Mouse (Mus musculus): ENCODE data around the gene Vwa2. TPM values are rescaled to one million over a fixed set of nuclear protein-coding genes. Genes with fewer than 3 reads are reported as not detected.

Gene Vwa2
- total and polyA plus RNA-seq, 3 experiments = not detected

GRCm38 (mm10) chr19:56910561-56910960, 36.5 kb downstream of the Vwa2 start:
- in situ Hi-C loops (cut with MboI; ENCODE audit: low pct_ligation_motif_present, low pct_unique_long_range_greater_than_20kb, low sequenced_read_pairs) = loop anchor here (25.0 kb wide), 1 partner anchor 402 kb away; the partner anchor contains the start of gene Ablim1
- no peaks in the 10 kb centered on the region for H3K79me2 ChIP-seq (replicated peaks; ENCODE audit: control insufficient read depth, extremely low read depth, insufficient read depth, poor library complexity, severe bottlenecking)
- peaks cover 0 to 18% of the 10 kb centered on the region in 2 experiments for H3K36me3 ChIP-seq (replicated peaks in 1 of 2; ENCODE audit: control insufficient read depth in 1 of 2, insufficient read depth in 1 of 2, low read length in 1 of 2)
- no peak overlapping the region for H3K4me2 ChIP-seq (ENCODE audit: insufficient read depth, low read depth, poor library complexity, severe bottlenecking)
- no peak overlapping the region for H3K27ac ChIP-seq (ENCODE audit: insufficient read depth, low read depth)
- H3K27me3 ChIP-seq (replicated peaks) = no peaks in the 10 kb centered on the region
- peaks cover 7% of the 10 kb centered on the region for H3K9me3 ChIP-seq (replicated peaks; ENCODE audit: low read length)
- dilution Hi-C loops (cut with MboI; ENCODE audit: extremely low pct_ligation_motif_present, extremely low pct_unique_long_range_greater_than_20kb, low sequenced_read_pairs) = no loop called here
- no peak for TF ChIP-seq GABPA (IDR thresholded peaks at IDR 0.05; ENCODE audit: insufficient replicate concordance, low read depth, low read length)
- TF ChIP-seq MAFK (IDR thresholded peaks at IDR 0.05; ENCODE audit: insufficient replicate concordance, low read length) = no peak
- no peak for TF ChIP-seq JUND (conservative IDR thresholded peaks at IDR 0.05; ENCODE audit: low read depth, low read length)
- TF ChIP-seq SMC3 (IDR thresholded peaks at IDR 0.05; ENCODE audit: low read depth, low read length) = no peak
- no peak for TF ChIP-seq RCOR1 (conservative IDR thresholded peaks at IDR 0.05; ENCODE audit: low read depth, low read length)
- TF ChIP-seq BHLHE40 (IDR thresholded peaks at IDR 0.05; ENCODE audit: low read depth, low read length) = no peak
- DNase-seq (ENCODE audit: extremely low read depth) = no peak
- no peak overlapping the region for H3K9ac ChIP-seq (ENCODE audit: insufficient read depth, low read depth)
- no peak overlapping the region for H3K4me3 ChIP-seq (replicated peaks in 1 of 3; ENCODE audit: low read depth in 2 of 3, low read length in 2 of 3, poor library complexity in 1 of 3)
- H3K4me1 ChIP-seq (ENCODE audit: control insufficient read depth in 1 of 2, insufficient read depth in 2 of 2) = peaks cover 0 to 3% of the 10 kb centered on the region in 2 experiments; a peak in 1 of 4 replicates

- no peak overlapping the region for H3K4me2 ChIP-seq (ENCODE audit: insufficient read depth, low read depth, poor library complexity, severe bottlenecking)
- TF ChIP-seq CHD1 (IDR thresholded peaks at IDR 0.05; ENCODE audit: low read depth, low read length) (no peak), MAFK (IDR thresholded peaks at IDR 0.05; ENCODE audit: insufficient replicate concordance, low read length) (no peak), NRF1 (IDR thresholded peaks at IDR 0.05; ENCODE audit: low read depth, low read length) (no peak), ZMIZ1 (IDR thresholded peaks at IDR 0.05; ENCODE audit: low read depth, low read length) (no peak), MXI1 (IDR thresholded peaks at IDR 0.05; ENCODE audit: low read depth, low read length) (no peak), RAD21 (IDR thresholded peaks at IDR 0.05; ENCODE audit: low read depth, low read length) (no peak), TBP (conservative IDR thresholded peaks at IDR 0.05; ENCODE audit: low read depth, low read length) (no peak), BHLHE40 (IDR thresholded peaks at IDR 0.05; ENCODE audit: low read depth, low read length) (no peak), MEF2A (IDR thresholded peaks at IDR 0.05; ENCODE audit: borderline replicate concordance, low read depth, low read length) (no peak), MAZ (IDR thresholded peaks at IDR 0.05; ENCODE audit: low read depth, low read length) (no peak), ZKSCAN1 (IDR thresholded peaks at IDR 0.05; ENCODE audit: borderline replicate concordance, low read depth, low read length) (no peak), E2F4 (IDR thresholded peaks at IDR 0.05; ENCODE audit: insufficient replicate concordance, low read depth, low read length) (no peak), IRF4 (IDR thresholded peaks at IDR 0.05; ENCODE audit: low read depth, low read length) (no peak), UBTF (IDR thresholded peaks at IDR 0.05; ENCODE audit: low read depth, low read length) (no peak), ZNF384 (IDR thresholded peaks at IDR 0.05; ENCODE audit: low read depth, low read length) (no peak), SIN3A (IDR thresholded peaks at IDR 0.05; ENCODE audit: low read length) (no peak)
- H3K9ac ChIP-seq (ENCODE audit: insufficient read depth, low read depth) = no peak overlapping the region
- no peaks in the 10 kb centered on the region for H3K4me1 ChIP-seq (ENCODE audit: control insufficient read depth in 1 of 2, insufficient read depth in 2 of 2)
- in situ Hi-C loops (cut with MboI; ENCODE audit: low pct_ligation_motif_present, low pct_unique_long_range_greater_than_20kb, low sequenced_read_pairs) (loop anchor here (25.0 kb wide), 1 partner anchor 399 kb away; the partner anchor contains the start of gene Ablim1), dilution Hi-C loops (cut with MboI; ENCODE audit: extremely low pct_ligation_motif_present, extremely low pct_unique_long_range_greater_than_20kb, low sequenced_read_pairs) (no loop called here)
- no peak overlapping the region for H3K27ac ChIP-seq (ENCODE audit: insufficient read depth, low read depth)
- no peaks in the 10 kb centered on the region for H3K27me3 ChIP-seq (replicated peaks)
- DNase-seq (ENCODE audit: extremely low read depth) = no peak
- H3K79me2 ChIP-seq (replicated peaks; ENCODE audit: control insufficient read depth, extremely low read depth, insufficient read depth, poor library complexity, severe bottlenecking) = no peaks in the 10 kb centered on the region
- H3K4me3 ChIP-seq (replicated peaks in 1 of 3; ENCODE audit: low read depth in 2 of 3, low read length in 2 of 3, poor library complexity in 1 of 3) = no peak overlapping the region
- H3K9me3 ChIP-seq (replicated peaks; ENCODE audit: low read length) = peaks cover 7% of the 10 kb centered on the region
- H3K36me3 ChIP-seq (replicated peaks in 1 of 2; ENCODE audit: control insufficient read depth in 1 of 2, insufficient read depth in 1 of 2, low read length in 1 of 2) = peaks cover 0 to 26% of the 10 kb centered on the region in 2 experiments
Observed at GRCm38 (mm10) chr19:56913761-56914160, 39.7 kb downstream of the Vwa2 start.

Data from CH12.LX (cell line).